Mouse (Mus musculus): Measurements from ENCODE around the gene Rps6ka5.

Rps6ka5 gene

GRCm38 (mm10) chr12:100613878-100614277 lies 112.9 kb downstream of the Rps6ka5 start:
- in situ Hi-C loops (cut with MboI; ENCODE audit: unreplicated experiment in 2 of 2) = loop anchor here in 1 of 2 experiments (25.0 kb wide), 1 partner anchor 98 kb away; no protein-coding TSS in a partner anchor

DNA sequence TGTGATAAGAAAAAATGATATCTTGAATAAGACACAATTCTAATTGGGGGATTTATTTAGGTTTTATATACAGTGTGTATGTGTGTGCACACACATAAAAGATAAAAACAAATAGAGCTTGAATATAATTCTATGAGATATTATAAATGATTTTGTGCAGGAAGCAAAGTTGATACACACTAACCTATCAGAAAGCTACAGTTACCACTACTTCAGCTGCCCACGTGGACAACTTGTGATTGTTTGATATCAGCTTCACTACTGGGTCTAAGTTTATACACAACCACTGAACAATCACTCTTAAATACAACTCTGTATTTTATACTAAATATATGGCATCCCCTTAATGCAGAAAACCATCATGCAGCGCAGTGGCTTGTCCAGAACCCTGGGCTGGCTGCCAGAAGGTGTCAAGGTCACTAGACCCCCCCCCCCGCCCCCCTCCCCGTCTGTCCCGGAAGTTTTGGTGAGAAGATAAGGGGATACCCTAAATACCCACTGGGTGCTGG lies 113.5 kb downstream of the Rps6ka5 start:
- in situ Hi-C loops (cut with MboI; ENCODE audit: unreplicated experiment in 2 of 2) = loop anchor here in 1 of 2 experiments (25.0 kb wide), 1 partner anchor 99 kb away; no protein-coding TSS in a partner anchor

- in situ Hi-C loops (cut with MboI; ENCODE audit: unreplicated experiment in 2 of 2) = loop anchor here (5.0 to 25.0 kb wide), 3 partner anchors 103 to 235 kb away; no protein-coding TSS in a partner anchor
Measured at GRCm38 (mm10) chr12:100609766-100610165, 117.0 kb downstream of the Rps6ka5 start.

- in situ Hi-C loops (cut with MboI; ENCODE audit: unreplicated experiment in 2 of 2) = loop anchor here (5.0 to 25.0 kb wide), 3 partner anchors 103 to 236 kb away; no protein-coding TSS in a partner anchor
Measured at GRCm38 (mm10) chr12:100609064-100609463, 117.7 kb downstream of the Rps6ka5 start.

GRCm38 (mm10) chr12:100606733-100607132 lies 120.0 kb downstream of the Rps6ka5 start:
- in situ Hi-C loops (cut with MboI; ENCODE audit: unreplicated experiment in 2 of 2) = loop anchor here (5.0 to 25.0 kb wide), 3 partner anchors 106 to 238 kb away; no protein-coding TSS in a partner anchor

GRCm38 (mm10) chr12:100605596-100605995 lies 121.2 kb downstream of the Rps6ka5 start:
- in situ Hi-C loops (cut with MboI; ENCODE audit: unreplicated experiment in 2 of 2) = loop anchor here (5.0 to 25.0 kb wide), 3 partner anchors 107 to 239 kb away; no protein-coding TSS in a partner anchor

DNA sequence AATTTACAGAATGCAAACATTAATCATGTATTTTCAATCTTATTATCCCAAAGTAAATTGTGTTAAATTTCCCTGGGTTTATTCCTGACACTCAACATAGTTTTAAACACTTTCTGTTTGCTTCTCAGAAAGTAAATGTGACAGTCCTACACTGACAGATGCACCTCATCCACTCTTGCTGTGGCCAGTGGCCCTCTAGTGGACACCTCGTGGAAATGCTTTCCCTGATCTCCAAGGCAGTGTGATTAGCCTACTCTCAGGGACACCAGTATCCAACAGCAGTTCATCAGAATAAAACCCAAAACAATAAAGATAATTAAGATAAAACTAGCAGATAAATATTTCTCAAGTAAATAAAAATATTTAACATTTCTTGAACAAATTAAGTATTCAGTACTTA lies 122.2 kb downstream of the Rps6ka5 start:
- in situ Hi-C loops (cut with MboI; ENCODE audit: unreplicated experiment in 2 of 2) = loop anchor here (5.0 to 25.0 kb wide), 3 partner anchors 108 to 240 kb away; no protein-coding TSS in a partner anchor

- in situ Hi-C loops (cut with MboI; ENCODE audit: unreplicated experiment in 2 of 2) = no loop called here
Measured at GRCm38 (mm10) chr12:100594700-100595099, 132.1 kb downstream of the Rps6ka5 start.

DNA sequence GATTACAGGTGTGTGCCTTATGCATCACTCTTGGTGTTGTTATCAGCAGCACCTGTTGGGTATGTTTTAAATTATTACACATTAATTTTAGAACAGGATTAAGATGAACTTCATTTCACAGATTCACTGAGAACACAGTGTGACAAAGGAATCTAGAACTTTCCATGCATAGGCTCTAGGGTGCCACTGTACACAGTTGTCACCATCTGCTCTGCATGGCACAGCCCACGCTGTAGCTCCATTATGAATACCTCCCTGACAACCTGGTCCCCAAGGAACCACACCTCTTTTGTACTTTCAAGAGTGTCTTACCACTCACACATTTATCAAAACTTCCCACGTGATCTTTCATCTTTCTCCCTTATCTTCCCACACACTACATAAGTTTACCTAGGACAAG lies 140.2 kb downstream of the Rps6ka5 start:
- in situ Hi-C loops (cut with MboI; ENCODE audit: unreplicated experiment in 2 of 2) = no loop called here

DNA sequence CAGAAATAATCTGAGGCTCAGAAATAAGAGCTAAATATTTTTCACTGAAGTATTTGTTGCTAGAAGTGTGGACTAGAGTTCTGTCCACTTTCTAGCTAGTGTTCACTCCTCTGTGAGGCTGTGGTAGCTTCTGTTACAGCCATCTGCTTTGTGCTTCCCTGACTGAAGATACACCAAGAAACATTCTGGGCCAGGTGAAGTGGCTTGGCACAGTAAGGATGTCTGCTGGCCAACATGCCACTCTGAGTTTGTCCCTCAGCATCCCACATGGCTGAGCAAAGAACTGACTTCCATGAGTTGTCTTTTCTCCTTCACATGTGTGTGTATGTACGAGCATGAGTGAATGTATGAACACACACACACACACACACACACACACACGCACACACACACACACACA lies 147.6 kb downstream of the Rps6ka5 start:
- in situ Hi-C loops (cut with MboI; ENCODE audit: unreplicated experiment in 2 of 2) = loop anchor here (5.0 to 10.0 kb wide), 4 partner anchors 77 to 348 kb away; no protein-coding TSS in a partner anchor

GRCm38 (mm10) chr12:100578291-100578690 lies 148.5 kb downstream of the Rps6ka5 start:
- in situ Hi-C loops (cut with MboI; ENCODE audit: unreplicated experiment in 2 of 2) = loop anchor here (5.0 to 10.0 kb wide), 4 partner anchors 76 to 349 kb away; no protein-coding TSS in a partner anchor

DNA sequence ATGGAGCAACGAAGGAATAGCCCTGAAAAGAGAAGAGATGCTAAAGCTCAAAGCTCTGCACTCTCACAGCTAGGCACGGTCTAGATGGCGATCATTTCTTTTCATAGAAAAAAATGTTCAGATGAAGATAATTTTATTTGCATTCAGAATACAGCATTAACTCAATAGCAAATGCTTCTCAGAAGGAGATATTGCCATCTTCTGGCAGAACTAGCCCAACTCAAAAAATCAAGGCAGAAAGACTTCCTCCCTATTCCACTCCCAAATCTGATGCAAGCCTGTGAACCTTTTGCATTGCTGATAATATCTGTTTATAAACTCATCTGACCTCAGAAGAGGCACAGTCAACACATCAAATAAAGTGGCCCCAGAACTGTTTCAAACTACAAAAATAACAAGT lies 151.0 kb downstream of the Rps6ka5 start:
- in situ Hi-C loops (cut with MboI; ENCODE audit: unreplicated experiment in 2 of 2) = loop anchor here (5.0 to 10.0 kb wide), 4 partner anchors 73 to 352 kb away; no protein-coding TSS in a partner anchor

DNA sequence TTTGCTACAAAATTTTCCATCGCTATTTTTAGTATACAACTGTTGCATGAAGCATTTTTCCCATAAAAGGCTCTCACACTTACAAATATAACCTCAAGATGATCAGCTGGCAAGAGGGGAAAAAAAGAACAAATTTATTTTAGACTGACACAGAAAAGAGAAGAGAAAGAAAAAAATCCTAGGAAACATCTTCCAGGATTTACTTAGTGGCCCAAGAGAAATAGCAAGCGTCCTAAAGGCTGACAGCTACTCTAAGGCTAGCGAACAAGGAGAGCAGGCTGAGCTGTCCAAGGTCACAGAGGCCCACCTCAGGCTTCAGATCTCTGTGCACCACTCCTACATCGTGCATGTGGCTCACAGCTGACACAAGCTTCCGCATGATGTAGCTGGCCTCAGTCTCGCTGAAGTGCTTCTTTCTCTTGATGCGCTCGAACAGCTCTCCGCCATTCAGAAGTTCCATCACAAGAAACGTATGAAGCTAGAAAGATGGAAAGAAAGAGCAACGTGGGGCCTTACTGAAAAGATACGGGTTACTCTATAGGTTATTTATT lies 156.2 kb downstream of the Rps6ka5 start:
- in situ Hi-C loops (cut with MboI; ENCODE audit: unreplicated experiment in 2 of 2) = loop anchor here in 1 of 2 experiments (10.0 kb wide), 1 partner anchor 344 kb away; no protein-coding TSS in a partner anchor

DNA sequence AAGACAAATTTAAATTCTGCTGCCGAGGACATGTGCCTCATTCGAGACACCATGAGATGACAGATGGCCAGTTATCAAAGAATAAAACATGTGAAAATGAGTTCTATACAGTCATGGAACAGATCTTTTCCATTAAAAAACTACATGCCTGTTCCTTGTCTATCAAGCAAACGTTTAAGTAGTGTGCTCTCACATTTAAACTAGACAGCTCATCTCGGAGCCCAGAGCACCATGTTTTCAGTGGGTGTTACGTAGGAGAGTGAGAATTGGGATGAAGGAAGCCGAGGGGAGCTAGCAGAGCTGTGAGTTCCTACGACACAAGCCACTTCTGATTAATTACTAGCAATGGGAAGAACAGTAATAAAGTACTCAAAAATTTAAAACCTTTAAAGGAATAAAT lies 158.0 kb downstream of the Rps6ka5 start:
- in situ Hi-C loops (cut with MboI; ENCODE audit: unreplicated experiment in 2 of 2) = no loop called here

GRCm38 (mm10) chr12:100568105-100568504 lies 158.7 kb downstream of the Rps6ka5 start:
- in situ Hi-C loops (cut with MboI; ENCODE audit: unreplicated experiment in 2 of 2) = no loop called here

- in situ Hi-C loops (cut with MboI; ENCODE audit: unreplicated experiment in 2 of 2) = no loop called here
Measured at GRCm38 (mm10) chr12:100567627-100568026, 159.2 kb downstream of the Rps6ka5 start.

DNA sequence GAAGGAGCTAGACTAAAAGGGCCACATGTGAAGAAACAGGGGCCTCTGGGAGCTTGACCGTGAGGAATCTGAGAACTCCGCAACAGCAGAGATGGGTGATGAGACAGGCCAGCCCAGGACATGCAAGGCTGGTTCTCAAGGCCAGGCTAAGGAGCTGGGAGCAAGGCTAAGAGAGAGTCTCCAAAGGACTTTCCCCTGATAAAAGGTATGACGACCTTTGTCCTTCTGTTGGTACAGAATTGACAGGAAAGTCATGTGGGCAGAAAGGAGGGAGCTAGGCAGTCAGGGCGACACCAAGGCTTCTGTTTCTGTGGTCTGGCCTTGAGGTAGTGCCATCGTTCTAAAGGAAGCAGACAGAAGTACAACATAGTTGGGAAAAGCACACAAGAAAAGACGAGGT lies 173.1 kb downstream of the Rps6ka5 start:
- in situ Hi-C loops (cut with MboI; ENCODE audit: unreplicated experiment in 2 of 2) = no loop called here

- in situ Hi-C loops (cut with MboI; ENCODE audit: unreplicated experiment in 2 of 2) = no loop called here
Measured at GRCm38 (mm10) chr12:100551972-100552371, 174.8 kb downstream of the Rps6ka5 start.

DNA sequence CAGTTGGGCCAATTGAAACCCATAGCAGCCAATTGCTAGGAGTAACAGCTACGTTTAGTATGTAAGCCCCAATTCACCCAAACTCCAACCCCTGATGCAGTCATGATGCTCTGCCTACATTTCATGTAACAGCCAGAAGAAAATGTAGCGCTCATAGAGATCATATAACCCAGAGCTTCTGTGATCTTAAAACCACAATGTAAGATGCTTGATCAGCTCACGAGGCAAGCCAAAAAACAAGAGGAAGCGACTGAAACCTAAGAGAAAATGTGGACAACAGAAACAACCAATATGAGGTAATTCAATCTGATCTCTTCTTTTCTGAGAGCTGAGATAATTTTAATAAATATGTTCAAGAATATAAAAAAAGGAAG lies 182.6 kb downstream of the Rps6ka5 start:
- in situ Hi-C loops (cut with MboI; ENCODE audit: unreplicated experiment in 2 of 2) = no loop called here

- in situ Hi-C loops (cut with MboI; ENCODE audit: unreplicated experiment in 2 of 2) = no loop called here
Measured at GRCm38 (mm10) chr12:100543437-100544193, 183.2 kb downstream of the Rps6ka5 start.

- in situ Hi-C loops (cut with MboI; ENCODE audit: unreplicated experiment in 2 of 2) = no loop called here
Measured at GRCm38 (mm10) chr12:100542494-100542893, 184.3 kb downstream of the Rps6ka5 start.

Measured in v-Abl transformed pro-B cells (cell line).